Mouse (Mus musculus) G1E (cell line): ENCODE results near the gene Spty2d1.

Experiments
- CTCF ChIP-seq: IDR thresholded peaks from 2 replicates; pipeline ENCODE4 v1.5.1; 2012; ENCODE audit warnings: low read depth, low read length, inconsistent platforms, mixed read lengths
- GATA1 ChIP-seq: IDR thresholded peaks from 2 replicates; pipeline ENCODE4 v1.6.1; 2012; ENCODE audit warnings: borderline replicate concordance, low read length, inconsistent platforms, mixed read lengths
- POLR2AphosphoS5 ChIP-seq: IDR thresholded peaks from 2 replicates; pipeline ENCODE4 v1.6.1; 2012; ENCODE audit warnings: low read depth, low read length, inconsistent platforms; ENCODE audit not compliant: insufficient replicate concordance
- TAL1 ChIP-seq: conservative IDR thresholded peaks from 2 replicates; pipeline ENCODE4 v1.6.1; 2012; ENCODE audit warnings: low read depth, low read length, inconsistent platforms, mixed read lengths

DNA sequence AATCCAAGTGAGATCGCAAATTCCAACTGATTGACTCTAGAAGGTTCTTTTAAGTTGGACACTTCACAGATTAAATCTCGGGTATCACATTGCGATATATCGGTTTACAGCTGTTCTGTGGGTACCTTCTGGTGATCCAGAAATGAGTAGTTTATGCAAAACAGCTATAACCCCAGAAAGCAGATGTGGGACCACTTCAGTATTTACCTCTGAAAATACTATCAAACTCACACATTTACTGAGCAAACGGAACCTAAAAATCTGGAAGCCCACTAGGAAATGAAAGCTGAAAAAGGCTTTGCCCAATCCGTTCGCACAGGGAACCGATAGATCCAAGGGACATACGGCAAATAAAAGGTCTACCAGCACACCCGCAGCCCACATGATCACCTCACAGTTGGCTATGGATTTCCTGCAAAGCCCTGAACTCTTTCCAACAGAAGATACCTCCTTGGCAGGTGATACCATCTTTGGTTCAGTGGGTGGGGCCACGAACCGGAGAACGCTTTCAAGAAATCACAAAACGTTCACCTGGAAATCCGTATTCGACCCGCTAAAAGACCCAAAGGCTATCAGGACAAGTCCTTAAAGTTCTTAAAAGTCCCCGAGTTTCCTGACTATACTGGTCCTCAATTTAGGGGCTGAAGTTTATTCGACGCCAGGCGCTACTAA, 966 bp downstream of the Spty2d1 start:
- TF ChIP-seq CTCF (no peak), GATA1 (no peak), POLR2AphosphoS5 (no peak), TAL1 (no peak)
